Mouse (Mus musculus): ENCODE data around the gene Gpatch8. TPM values are rescaled to one million over a fixed set of nuclear protein-coding genes. Genes with fewer than 3 reads are reported as not detected.
A peak's percentile ranks its signal among the peaks of the same experiment; 100 is the strongest.

Gene Gpatch8
- polyA plus RNA-seq, 1 experiment from 2014 or later: 71.0 TPM

DNA sequence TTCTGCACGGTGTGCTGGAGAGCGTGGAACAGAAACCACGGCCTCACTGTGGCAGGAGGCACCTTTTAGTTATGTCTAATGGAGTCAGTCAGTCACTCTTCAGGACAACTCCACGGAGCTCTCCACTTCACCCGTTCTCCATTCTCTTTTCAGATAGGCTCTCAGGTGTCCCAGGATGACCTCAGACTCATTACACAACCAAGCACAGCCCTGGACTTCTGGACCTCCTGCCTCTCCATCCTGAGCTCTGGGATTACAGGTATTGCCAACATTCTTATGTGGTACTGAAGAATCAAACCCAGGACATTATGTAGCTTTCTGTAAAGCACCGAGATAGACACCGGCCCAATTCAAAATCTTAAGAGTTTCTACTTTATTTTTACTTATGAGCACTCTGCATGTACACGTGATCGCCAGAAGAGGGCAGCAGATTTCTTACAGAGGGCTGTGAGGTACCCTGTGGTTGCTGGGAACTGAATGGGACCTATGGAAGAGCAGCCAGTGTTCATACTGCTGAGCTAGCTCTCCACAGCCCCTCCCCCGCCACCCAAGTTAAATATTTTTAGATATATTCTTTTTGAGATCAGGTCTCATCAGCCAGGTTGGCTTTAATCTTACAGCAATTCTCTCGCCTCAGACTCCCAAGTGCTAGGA, 69.3 kb downstream of the Gpatch8 start:
- H3K9me3 ChIP-seq: no peaks in the 10 kb centered on the region
- no peak overlapping the region for H3K4me3 ChIP-seq
- H3K4me1 ChIP-seq: no peaks in the 10 kb centered on the region
- 72% methylated on average over 11 of the region's 11 CpGs for WGBS
- no peaks in the 10 kb centered on the region for H3K27me3 ChIP-seq (replicated peaks)
- H3K36me3 ChIP-seq: peaks cover 39% of the 10 kb centered on the region
- H3K9ac ChIP-seq: no peak overlapping the region
- no peak overlapping the region for H3K4me2 ChIP-seq (replicated peaks)
- H3K27ac ChIP-seq: no peak overlapping the region
- no peak for ATAC-seq (ENCODE audit: low FRiP score, low read depth)

- Histone ChIP-seq H3K27me3 (replicated peaks) (no peaks in the 10 kb centered on the region), H3K27ac (no peak overlapping the region), H3K9ac (no peak overlapping the region), H3K4me3 (no peak overlapping the region), H3K36me3 (peaks cover 81% of the 10 kb centered on the region), H3K4me2 (replicated peaks) (no peak overlapping the region), H3K9me3 (no peaks in the 10 kb centered on the region), H3K4me1 (no peaks in the 10 kb centered on the region)
- ATAC-seq (ENCODE audit: low FRiP score, low read depth): no peak
- WGBS: 95% methylated on average over 10 of the region's 10 CpGs
Measured at GRCm38 (mm10) chr11:102481779-102482178, 74.4 kb downstream of the Gpatch8 start.

GRCm38 (mm10) chr11:102480897-102481296, 75.3 kb downstream of the Gpatch8 start:
- Histone ChIP-seq H3K9ac (no peak overlapping the region), H3K27me3 (replicated peaks) (no peaks in the 10 kb centered on the region), H3K4me3 (no peak overlapping the region), H3K4me1 (no peaks in the 10 kb centered on the region), H3K4me2 (replicated peaks) (no peak overlapping the region), H3K9me3 (no peaks in the 10 kb centered on the region), H3K36me3 (peaks cover 77% of the 10 kb centered on the region), H3K27ac (no peak overlapping the region)
- no peak for ATAC-seq (ENCODE audit: low FRiP score, low read depth)
- WGBS: 83% methylated on average over 4 of the region's 4 CpGs

GRCm38 (mm10) chr11:102480111-102480510, 76.1 kb downstream of the Gpatch8 start:
- no peaks in the 10 kb centered on the region for H3K4me1 ChIP-seq
- WGBS: 96% methylated on average over 15 of the region's 15 CpGs
- H3K27me3 ChIP-seq (replicated peaks): no peaks in the 10 kb centered on the region
- H3K4me3 ChIP-seq: no peak overlapping the region
- peaks cover 77% of the 10 kb centered on the region for H3K36me3 ChIP-seq
- H3K27ac ChIP-seq: no peak overlapping the region
- H3K9ac ChIP-seq: no peak overlapping the region
- H3K4me2 ChIP-seq (replicated peaks): no peak overlapping the region
- ATAC-seq (ENCODE audit: low FRiP score, low read depth): no peak
- H3K9me3 ChIP-seq: no peaks in the 10 kb centered on the region

- H3K4me2 ChIP-seq (replicated peaks): no peak overlapping the region
- 96% methylated on average over 23 of the region's 23 CpGs for WGBS
- no peaks in the 10 kb centered on the region for H3K4me1 ChIP-seq
- no peak overlapping the region for H3K9ac ChIP-seq
- H3K9me3 ChIP-seq: no peaks in the 10 kb centered on the region
- no peak for ATAC-seq (ENCODE audit: low FRiP score, low read depth)
- no peak overlapping the region for H3K4me3 ChIP-seq
- peaks cover 73% of the 10 kb centered on the region for H3K36me3 ChIP-seq
- no peak overlapping the region for H3K27ac ChIP-seq
- H3K27me3 ChIP-seq (replicated peaks): no peaks in the 10 kb centered on the region
Measured at GRCm38 (mm10) chr11:102479581-102479980, 76.6 kb downstream of the Gpatch8 start.

DNA sequence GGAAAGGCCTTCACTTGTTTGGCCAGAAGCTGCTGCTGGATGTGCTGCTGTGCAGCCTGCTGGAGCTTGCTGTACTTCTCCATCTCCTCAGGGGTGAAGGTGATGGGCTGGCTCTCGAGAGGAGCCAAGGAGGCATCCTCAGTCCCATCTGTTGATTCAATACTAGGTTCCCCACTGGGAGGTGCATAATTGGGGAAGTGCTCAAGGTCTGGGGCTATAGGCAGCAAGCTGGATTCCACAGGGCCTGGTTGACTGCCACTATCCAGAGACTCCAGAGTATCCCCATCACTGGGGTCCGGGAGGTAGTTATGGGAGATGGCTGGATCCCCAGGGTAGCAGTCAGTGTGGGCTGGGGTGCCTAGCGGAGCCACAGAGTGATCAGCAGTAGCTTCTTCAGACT, 77.5 kb downstream of the Gpatch8 start:
- Histone ChIP-seq H3K9ac (no peak overlapping the region), H3K4me3 (no peak overlapping the region), H3K4me2 (replicated peaks) (no peak overlapping the region), H3K36me3 (peaks cover 68% of the 10 kb centered on the region), H3K4me1 (no peaks in the 10 kb centered on the region), H3K9me3 (no peaks in the 10 kb centered on the region), H3K27ac (no peak overlapping the region), H3K27me3 (replicated peaks) (no peaks in the 10 kb centered on the region)
- WGBS: 84% methylated on average over 3 of the region's 3 CpGs
- no peak for ATAC-seq (ENCODE audit: low FRiP score, low read depth)

DNA sequence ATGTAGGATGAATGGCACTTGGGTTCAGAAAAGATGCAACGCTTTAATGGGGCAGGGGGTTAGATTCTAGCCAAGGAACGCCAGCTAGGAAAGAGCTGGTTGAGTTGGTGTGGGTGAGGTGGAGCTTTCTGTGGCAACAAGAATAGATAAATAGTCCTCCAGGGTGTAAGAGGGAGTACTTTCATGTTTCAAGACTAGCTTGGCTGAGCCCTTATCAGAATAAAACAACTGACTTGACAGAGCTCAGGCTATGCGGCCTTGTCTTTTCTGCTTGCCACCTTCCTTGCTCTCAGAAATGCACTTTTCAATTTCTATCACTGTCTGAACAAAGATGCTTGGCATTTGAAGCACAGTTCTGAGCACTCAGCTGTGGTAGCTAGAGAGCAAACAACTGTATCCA, 81.2 kb downstream of the Gpatch8 start:
- Histone ChIP-seq H3K27me3 (replicated peaks) (no peaks in the 10 kb centered on the region), H3K4me1 (no peaks in the 10 kb centered on the region), H3K36me3 (peaks cover 35% of the 10 kb centered on the region), H3K27ac (no peak overlapping the region), H3K4me2 (replicated peaks) (no peak overlapping the region), H3K4me3 (no peak overlapping the region), H3K9ac (no peak overlapping the region), H3K9me3 (no peaks in the 10 kb centered on the region)
- ATAC-seq (ENCODE audit: low FRiP score, low read depth): no peak
- WGBS: 96% methylated on average over 3 of the region's 3 CpGs

- whole genome bisulfite sequencing: 71% methylated on average over 11 of the region's 11 CpGs
- Histone ChIP-seq H3K27ac (no peak within 1 kb of the TSS), H3K4me2 (replicated peaks) (no peak within 1 kb of the TSS), H3K36me3 (no peaks in the 10 kb centered on the region), H3K9me3 (no peaks in the 10 kb centered on the region), H3K4me1 (peaks cover 14% of the 10 kb centered on the region), H3K27me3 (replicated peaks) (peaks cover 15% of the 10 kb centered on the region), H3K4me3 (no peak within 1 kb of the TSS), H3K9ac (no peak within 1 kb of the TSS)
- no peak for ATAC-seq (ENCODE audit: low FRiP score, low read depth)
Measured at GRCm38 (mm10) chr11:102469648-102470357, 86.4 kb downstream of the Gpatch8 start, which contains the start of gene Itga2b. Gene Itga2b, minus strand, starts transcription at chr11:102470122.

- Histone ChIP-seq H3K27ac (no peak overlapping the region), H3K27me3 (replicated peaks) (peaks cover 16% of the 10 kb centered on the region)
Measured at GRCm38 (mm10) chr11:102467041-102467631, 89.1 kb downstream of the Gpatch8 start.

DNA sequence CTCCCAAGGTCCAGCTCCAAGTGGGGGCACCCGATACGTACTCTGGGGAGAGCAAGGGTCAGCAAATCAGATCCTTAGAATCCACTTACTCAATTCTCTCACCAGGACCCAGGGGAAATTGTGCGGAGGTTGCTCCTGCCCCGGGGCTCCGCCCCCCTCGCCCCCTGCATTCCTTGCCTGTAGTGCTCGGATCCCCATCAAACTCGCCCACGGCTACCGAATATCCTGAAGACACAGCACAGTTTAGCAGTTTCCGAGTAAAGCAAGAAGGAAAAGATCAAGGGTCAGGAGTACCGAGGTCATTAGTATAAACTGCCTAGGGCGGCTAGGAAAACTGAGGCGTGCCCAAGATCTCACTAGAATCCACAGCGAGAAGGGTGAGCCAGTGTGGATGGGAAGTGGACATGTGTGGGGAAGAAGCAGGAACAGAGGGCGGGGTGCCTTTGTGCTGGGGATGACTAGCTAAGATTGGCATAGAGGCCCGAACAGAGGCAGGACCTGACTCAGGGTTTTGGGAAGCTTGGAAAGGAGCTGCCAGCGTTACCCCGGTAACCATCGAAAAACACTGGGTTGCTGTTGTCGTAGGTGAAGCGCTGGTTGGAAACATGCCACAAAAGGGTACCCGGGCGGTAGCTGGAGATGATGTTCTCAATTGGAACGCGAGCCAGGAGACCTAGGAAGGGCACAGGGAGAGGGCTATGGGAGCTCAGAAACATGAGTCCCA, 90.3 kb downstream of the Gpatch8 start:
- Histone ChIP-seq H3K9ac (no peak overlapping the region), H3K27me3 (replicated peaks) (peaks cover 16% of the 10 kb centered on the region), H3K27ac (no peak overlapping the region)

More at GRCm38 (mm10) chr11:102467041-102467631, 89.1 kb downstream of the Gpatch8 start:
- Histone ChIP-seq H3K9ac (peak overlapping the region; percentile 48), H3K4me2 (replicated peaks) (peak overlapping the region; percentile 88), H3K4me3 (peak overlapping the region; percentile 37), H3K4me1 (peaks cover 14% of the 10 kb centered on the region), H3K9me3 (no peaks in the 10 kb centered on the region), H3K36me3 (no peaks in the 10 kb centered on the region)
- peak; percentile 75 for ATAC-seq (ENCODE audit: low FRiP score, low read depth)
- under 1% methylated on average over 37 of the region's 37 CpGs for WGBS

DNA sequence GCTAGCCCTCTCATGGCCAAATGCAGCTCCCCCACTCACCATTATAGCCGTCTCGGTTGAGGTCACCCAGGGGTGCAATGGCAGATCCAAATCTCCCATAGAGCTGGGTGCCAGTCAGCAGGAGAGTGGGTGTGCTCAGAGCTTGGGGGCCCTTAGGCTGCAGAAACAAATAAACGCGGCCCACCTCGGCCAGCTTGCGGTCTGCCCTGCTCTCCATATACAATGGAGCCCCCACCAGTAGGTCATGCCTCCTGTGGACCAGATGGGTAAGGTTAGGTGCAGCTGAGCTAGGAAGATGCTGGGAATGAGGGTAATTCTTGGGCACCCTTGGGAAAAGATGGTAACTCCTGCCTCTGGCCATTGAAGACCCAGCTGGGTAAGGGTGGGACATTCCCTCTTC, 91.3 kb downstream of the Gpatch8 start:
- Histone ChIP-seq H3K36me3 (no peaks in the 10 kb centered on the region), H3K4me1 (peaks cover 14% of the 10 kb centered on the region), H3K4me3 (no peak overlapping the region), H3K27ac (no peak overlapping the region), H3K27me3 (replicated peaks) (peaks cover 20% of the 10 kb centered on the region), H3K4me2 (replicated peaks) (no peak overlapping the region), H3K9ac (no peak overlapping the region), H3K9me3 (no peaks in the 10 kb centered on the region)
- 96% methylated on average over 6 of the region's 6 CpGs for WGBS
- ATAC-seq (ENCODE audit: low FRiP score, low read depth): no peak

More for the DNA sequence above, 90.3 kb downstream of the Gpatch8 start:
- ATAC-seq (ENCODE audit: low FRiP score, low read depth): no peak
- Histone ChIP-seq H3K9me3 (no peaks in the 10 kb centered on the region), H3K4me2 (replicated peaks) (peak overlapping the region; percentile 27), H3K36me3 (no peaks in the 10 kb centered on the region), H3K4me3 (no peak overlapping the region), H3K4me1 (peaks cover 14% of the 10 kb centered on the region)
- 12% methylated on average over 26 of the region's 26 CpGs for WGBS

GRCm38 (mm10) chr11:102461764-102462163, 94.4 kb downstream of the Gpatch8 start:
- Histone ChIP-seq H3K27me3 (replicated peaks) (peaks cover 33% of the 10 kb centered on the region), H3K9me3 (no peaks in the 10 kb centered on the region), H3K4me1 (peaks cover 5% of the 10 kb centered on the region; the same call in 1 of the 2 replicates), H3K36me3 (no peaks in the 10 kb centered on the region), H3K9ac (no peak overlapping the region), H3K4me3 (no peak overlapping the region), H3K4me2 (replicated peaks) (no peak overlapping the region), H3K27ac (no peak overlapping the region)
- ATAC-seq (ENCODE audit: low FRiP score, low read depth): no peak
- WGBS: 83% methylated on average over 3 of the region's 3 CpGs
